Mouse (Mus musculus): ENCODE results near the gene Zic4. TPM values are rescaled to one million over a fixed set of nuclear protein-coding genes. Genes with fewer than 3 reads are reported as not detected.

The Zic4 gene
- polyA plus RNA-seq, 1 experiment = not detected

- Histone ChIP-seq H3K4me1 (ENCODE audit: control insufficient read depth, insufficient read depth, low read length) (peaks cover 21% of the 10 kb centered on the region), H3K27ac (ENCODE audit: insufficient read depth, low read depth, low read length) (peak overlapping the region; percentile 65; the same call in 1 of the 2 replicates), H3K4me3 (ENCODE audit: insufficient read depth, low read depth, low read length) (peak overlapping the region; percentile 51)
- 2% methylated on average over 76 of the region's 76 CpGs for WGBS
- TF ChIP-seq CTCF (IDR thresholded peaks at IDR 0.05; ENCODE audit: insufficient read depth, low read depth, low read length) (no peak), POLR2A (IDR thresholded peaks at IDR 0.05; ENCODE audit: insufficient read depth, low read depth, low read length) (no peak)
These were observed 19.3 kb downstream of the Zic4 start for GRCm38 (mm10) chr9:91381284-91382110.

- peak overlapping the region; percentile 71 for H3K27ac ChIP-seq (ENCODE audit: insufficient read depth, low read depth, low read length)
These were observed 19.8 kb downstream of the Zic4 start for GRCm38 (mm10) chr9:91382111-91382379.

GRCm38 (mm10) chr9:91382471-91383255 is 20.4 kb downstream of the Zic4 start:
- H3K4me1 ChIP-seq (ENCODE audit: control insufficient read depth, insufficient read depth, low read length) = peaks cover 21% of the 10 kb centered on the region
- no peak overlapping the region for H3K4me3 ChIP-seq (ENCODE audit: insufficient read depth, low read depth, low read length)
- TF ChIP-seq CTCF (IDR thresholded peaks at IDR 0.05; ENCODE audit: insufficient read depth, low read depth, low read length) (no peak), POLR2A (IDR thresholded peaks at IDR 0.05; ENCODE audit: insufficient read depth, low read depth, low read length) (no peak)
- peak overlapping the region; percentile 71 for H3K27ac ChIP-seq (ENCODE audit: insufficient read depth, low read depth, low read length)
- 38% methylated on average over 24 of the region's 24 CpGs for WGBS

More at GRCm38 (mm10) chr9:91382111-91382379, 19.8 kb downstream of the Zic4 start:
- H3K4me3 ChIP-seq (ENCODE audit: insufficient read depth, low read depth, low read length) = peak overlapping the region; percentile 29
- 22% methylated on average over 2 of the region's 2 CpGs for WGBS
- peaks cover 21% of the 10 kb centered on the region for H3K4me1 ChIP-seq (ENCODE audit: control insufficient read depth, insufficient read depth, low read length)
- no peak for TF ChIP-seq CTCF (IDR thresholded peaks at IDR 0.05; ENCODE audit: insufficient read depth, low read depth, low read length)
- no peak for TF ChIP-seq POLR2A (IDR thresholded peaks at IDR 0.05; ENCODE audit: insufficient read depth, low read depth, low read length)

GRCm38 (mm10) chr9:91383441-91384135 is 21.4 kb downstream of the Zic4 start:
- WGBS = 9% methylated on average over 28 of the region's 28 CpGs
- Histone ChIP-seq H3K27ac (ENCODE audit: insufficient read depth, low read depth, low read length) (peak overlapping the region; percentile 68), H3K4me1 (ENCODE audit: control insufficient read depth, insufficient read depth, low read length) (peaks cover 16% of the 10 kb centered on the region), H3K4me3 (ENCODE audit: insufficient read depth, low read depth, low read length) (peak overlapping the region; percentile 7; the same call in 1 of the 2 replicates)
- TF ChIP-seq CTCF (IDR thresholded peaks at IDR 0.05; ENCODE audit: insufficient read depth, low read depth, low read length) (no peak), POLR2A (IDR thresholded peaks at IDR 0.05; ENCODE audit: insufficient read depth, low read depth, low read length) (no peak)

GRCm38 (mm10) chr9:91384136-91384500 is 21.9 kb downstream of the Zic4 start:
- H3K4me3 ChIP-seq (ENCODE audit: insufficient read depth, low read depth, low read length) = peak overlapping the region; percentile 7; the same call in 1 of the 2 replicates

GRCm38 (mm10) chr9:91384693-91385560 is 22.7 kb downstream of the Zic4 start:
- 54% methylated on average over 4 of the region's 4 CpGs for WGBS

More at GRCm38 (mm10) chr9:91384136-91384500, 21.9 kb downstream of the Zic4 start:
- WGBS = 19% methylated on average over 30 of the region's 30 CpGs
- Histone ChIP-seq H3K4me1 (ENCODE audit: control insufficient read depth, insufficient read depth, low read length) (peaks cover 10% of the 10 kb centered on the region), H3K27ac (ENCODE audit: insufficient read depth, low read depth, low read length) (peak overlapping the region; percentile 68)
- TF ChIP-seq POLR2A (IDR thresholded peaks at IDR 0.05; ENCODE audit: insufficient read depth, low read depth, low read length) = no peak
- no peak for TF ChIP-seq CTCF (IDR thresholded peaks at IDR 0.05; ENCODE audit: insufficient read depth, low read depth, low read length)

GRCm38 (mm10) chr9:91385561-91386430 is 23.6 kb downstream of the Zic4 start:
- Histone ChIP-seq H3K4me3 (ENCODE audit: insufficient read depth, low read depth, low read length) (no peak overlapping the region), H3K4me1 (ENCODE audit: control insufficient read depth, insufficient read depth, low read length) (peaks cover 10% of the 10 kb centered on the region), H3K27ac (ENCODE audit: insufficient read depth, low read depth, low read length) (no peak overlapping the region)
- TF ChIP-seq POLR2A (IDR thresholded peaks at IDR 0.05; ENCODE audit: insufficient read depth, low read depth, low read length) = no peak
- TF ChIP-seq CTCF (IDR thresholded peaks at IDR 0.05; ENCODE audit: insufficient read depth, low read depth, low read length) = no peak
- WGBS = 28% methylated on average over 8 of the region's 8 CpGs

More at GRCm38 (mm10) chr9:91384693-91385560, 22.7 kb downstream of the Zic4 start:
- no peak overlapping the region for H3K4me3 ChIP-seq (ENCODE audit: insufficient read depth, low read depth, low read length)
- 0 out of 2 replicates have a peak overlapping the region, but pooled peaks have one; percentile 23 for H3K27ac ChIP-seq (ENCODE audit: insufficient read depth, low read depth, low read length)
- peaks cover 10% of the 10 kb centered on the region for H3K4me1 ChIP-seq (ENCODE audit: control insufficient read depth, insufficient read depth, low read length)
- TF ChIP-seq CTCF (IDR thresholded peaks at IDR 0.05; ENCODE audit: insufficient read depth, low read depth, low read length) (no peak), POLR2A (IDR thresholded peaks at IDR 0.05; ENCODE audit: insufficient read depth, low read depth, low read length) (no peak)

Data from olfactory bulb, adult 2 months (tissue).